Mouse (Mus musculus): ENCODE measurements around the gene Calcb. TPM values are rescaled to one million over a fixed set of nuclear protein-coding genes. Genes with fewer than 3 reads are reported as not detected.

Calcb gene
- not detected in 2 replicates for polyA plus RNA-seq (2011; ENCODE audit: insufficient read depth, insufficient read length, low replicate concordance, missing spikeins)

DNA sequence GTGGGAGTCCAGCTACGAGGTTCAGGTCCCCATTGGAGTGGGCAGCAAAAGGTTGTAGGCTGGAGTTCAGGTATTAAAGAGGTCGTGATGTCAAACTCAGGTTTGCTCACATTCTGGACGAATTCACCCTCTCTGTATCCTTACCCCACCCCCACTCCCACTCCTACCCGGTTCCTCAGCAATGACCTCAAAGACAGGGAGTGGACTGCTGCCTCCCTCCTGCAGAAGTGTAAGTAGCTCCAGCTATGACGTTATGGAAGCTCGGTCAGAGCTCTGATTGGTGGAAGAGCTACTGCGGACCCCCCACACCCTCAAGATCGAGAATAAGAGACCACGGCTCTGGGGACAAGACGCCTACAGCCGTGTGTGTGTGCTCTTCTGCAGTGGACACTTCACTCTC, at the start of gene Calcb:
Gene Calcb (plus strand): TSS at position 344 of the 400 bp plus-strand sequence.
- TF ChIP-seq CTCF (IDR thresholded peaks at IDR 0.05; ENCODE audit: control insufficient read depth, insufficient read depth, low read length) (no peak), POLR2A (IDR thresholded peaks at IDR 0.05; ENCODE audit: borderline replicate concordance, control insufficient read depth, low read depth, low read length) (no peak)
- Histone ChIP-seq H3K27ac (ENCODE audit: control insufficient read depth, insufficient read depth, low read depth, low read length, poor library complexity) (no peak within 1 kb of the TSS), H3K4me3 (replicated peaks; ENCODE audit: control insufficient read depth, low read depth, low read length) (no peak within 1 kb of the TSS), H3K4me1 (ENCODE audit: control insufficient read depth, insufficient read depth, low read length) (no peaks in the 10 kb centered on the region)
- WGBS = 8% methylated on average over 11 of the region's 11 CpGs

DNA sequence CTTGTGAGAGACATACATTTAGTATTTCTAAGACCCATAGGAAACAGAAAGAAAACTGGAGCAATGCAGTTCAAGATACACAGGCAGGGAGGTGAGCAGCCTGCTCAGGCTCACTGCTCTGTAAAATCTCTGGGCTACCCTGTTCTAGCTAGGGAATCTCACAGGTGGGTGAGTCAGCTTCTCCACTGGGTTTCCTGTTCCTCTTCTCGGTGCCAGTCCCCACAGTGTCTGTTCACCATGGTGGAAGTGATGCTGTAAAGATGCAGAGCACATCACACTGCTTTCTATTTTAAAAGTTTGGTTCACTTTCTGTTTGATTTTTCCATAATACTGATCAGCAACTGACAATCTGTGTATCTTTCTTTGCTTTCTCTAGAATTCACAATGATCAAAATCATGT, 47.0 kb upstream of the Calcb start:
- Histone ChIP-seq H3K4me1 (ENCODE audit: control insufficient read depth, insufficient read depth, low read length) (no peaks in the 10 kb centered on the region), H3K27ac (ENCODE audit: control insufficient read depth, insufficient read depth, low read depth, low read length, poor library complexity) (no peak overlapping the region), H3K4me3 (replicated peaks; ENCODE audit: control insufficient read depth, low read depth, low read length) (no peak overlapping the region)
- TF ChIP-seq POLR2A (IDR thresholded peaks at IDR 0.05; ENCODE audit: borderline replicate concordance, control insufficient read depth, low read depth, low read length) (no peak), CTCF (IDR thresholded peaks at IDR 0.05; ENCODE audit: control insufficient read depth, insufficient read depth, low read length) (no peak)
- WGBS = 0% methylated on average over 1 of the region's 1 CpGs

DNA sequence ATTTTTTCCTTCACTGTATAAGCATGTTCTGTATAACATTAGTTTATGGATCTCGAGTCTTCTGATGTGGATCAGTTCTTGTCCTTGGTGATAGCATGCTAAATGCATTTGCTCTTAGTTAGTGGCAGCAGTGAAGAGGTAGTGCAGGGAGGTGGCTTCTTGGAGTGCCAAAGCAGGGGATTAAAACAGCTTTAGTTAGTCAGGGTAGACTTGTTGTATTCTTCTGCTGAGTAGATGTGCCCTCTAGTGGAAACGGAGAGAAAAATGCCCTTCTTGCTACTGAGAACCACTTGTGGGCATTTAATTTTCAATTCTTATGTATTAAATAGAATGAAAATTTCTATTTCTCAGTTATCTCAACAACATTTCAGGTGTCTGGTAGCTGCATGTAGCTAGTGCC, 45.7 kb upstream of the Calcb start:
- no peak overlapping the region for H3K27ac ChIP-seq (ENCODE audit: control insufficient read depth, insufficient read depth, low read depth, low read length, poor library complexity)
- no peak overlapping the region for H3K4me3 ChIP-seq (replicated peaks; ENCODE audit: control insufficient read depth, low read depth, low read length)
- H3K4me1 ChIP-seq (ENCODE audit: control insufficient read depth, insufficient read depth, low read length) = no peaks in the 10 kb centered on the region
- WGBS = 28% methylated on average over 2 of the region's 2 CpGs
- TF ChIP-seq CTCF (IDR thresholded peaks at IDR 0.05; ENCODE audit: control insufficient read depth, insufficient read depth, low read length) = no peak
- TF ChIP-seq POLR2A (IDR thresholded peaks at IDR 0.05; ENCODE audit: borderline replicate concordance, control insufficient read depth, low read depth, low read length) = no peak

DNA sequence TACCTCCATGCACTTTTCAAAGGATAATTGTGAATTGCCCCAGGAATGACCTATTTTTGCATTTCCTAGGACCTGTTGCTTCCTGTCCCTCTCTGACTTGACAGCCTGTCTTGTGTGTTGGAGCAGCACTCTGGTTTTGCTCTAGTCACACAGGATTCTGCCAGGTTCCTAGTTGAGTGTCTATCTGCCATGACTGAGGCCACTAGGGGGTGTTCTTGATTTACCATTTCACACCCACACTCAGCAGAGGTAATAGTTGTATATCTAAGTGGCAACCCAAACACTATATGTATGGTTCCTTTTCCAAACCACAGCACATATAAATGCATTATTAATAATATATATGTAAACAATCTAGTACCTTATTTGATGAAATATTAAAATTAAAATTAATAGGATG, 26.1 kb upstream of the Calcb start:
- TF ChIP-seq POLR2A (IDR thresholded peaks at IDR 0.05; ENCODE audit: borderline replicate concordance, control insufficient read depth, low read depth, low read length) = no peak
- TF ChIP-seq CTCF (IDR thresholded peaks at IDR 0.05; ENCODE audit: control insufficient read depth, insufficient read depth, low read length) = no peak

DNA sequence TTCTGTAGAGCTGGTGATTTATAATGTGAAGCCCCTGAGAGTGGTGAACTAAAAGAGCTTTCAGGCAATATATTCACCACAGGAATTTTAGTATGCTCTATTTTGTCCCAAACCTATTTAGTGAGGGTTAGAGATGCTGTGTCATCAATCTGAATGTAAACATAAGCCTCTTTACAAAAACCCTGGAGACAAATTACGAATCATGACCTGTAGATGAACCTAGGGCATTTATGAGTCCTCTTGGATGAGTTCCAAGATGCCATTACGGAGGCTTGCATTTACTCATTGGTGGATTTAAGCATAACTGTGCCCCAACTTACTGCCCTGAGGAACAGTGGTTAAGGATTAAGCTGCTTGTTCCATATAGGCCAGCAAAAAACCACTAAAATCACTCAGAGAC, 17.6 kb upstream of the Calcb start:
- TF ChIP-seq CTCF (IDR thresholded peaks at IDR 0.05; ENCODE audit: control insufficient read depth, insufficient read depth, low read length) (no peak), POLR2A (IDR thresholded peaks at IDR 0.05; ENCODE audit: borderline replicate concordance, control insufficient read depth, low read depth, low read length) (no peak)
- H3K27ac ChIP-seq (ENCODE audit: control insufficient read depth, insufficient read depth, low read depth, low read length, poor library complexity) = no peak overlapping the region
- H3K4me1 ChIP-seq (ENCODE audit: control insufficient read depth, insufficient read depth, low read length) = no peaks in the 10 kb centered on the region
- 63% methylated on average over 2 of the region's 2 CpGs for WGBS
- no peak overlapping the region for H3K4me3 ChIP-seq (replicated peaks; ENCODE audit: control insufficient read depth, low read depth, low read length)

More for the DNA sequence above, 26.1 kb upstream of the Calcb start:
- no peak overlapping the region for H3K4me3 ChIP-seq (replicated peaks; ENCODE audit: control insufficient read depth, low read depth, low read length)
- H3K4me1 ChIP-seq (ENCODE audit: control insufficient read depth, insufficient read depth, low read length) = no peaks in the 10 kb centered on the region
- H3K27ac ChIP-seq (ENCODE audit: control insufficient read depth, insufficient read depth, low read depth, low read length, poor library complexity) = no peak overlapping the region

DNA sequence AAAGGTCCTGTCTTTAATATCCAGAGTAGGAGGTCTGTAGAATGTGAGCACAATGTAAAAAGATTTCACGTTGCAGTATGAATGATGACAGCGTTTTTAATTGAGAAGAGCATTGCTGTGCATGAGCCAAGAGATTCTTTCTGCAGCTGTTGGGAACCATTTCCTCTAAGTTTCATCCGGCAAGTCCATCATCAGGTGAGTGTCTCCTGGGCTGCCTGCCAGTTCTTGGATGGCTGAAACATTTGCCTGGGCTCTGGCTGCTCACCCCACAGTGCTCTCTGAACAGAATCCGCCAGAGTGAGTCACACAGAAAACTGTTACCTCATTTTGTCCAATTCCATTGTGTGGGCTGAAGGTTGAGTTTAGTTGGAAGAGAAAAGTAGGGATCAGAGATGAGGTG, 11.7 kb upstream of the Calcb start:
- no peak overlapping the region for H3K4me3 ChIP-seq (replicated peaks; ENCODE audit: control insufficient read depth, low read depth, low read length)
- WGBS = 78% methylated on average over 4 of the region's 4 CpGs

DNA sequence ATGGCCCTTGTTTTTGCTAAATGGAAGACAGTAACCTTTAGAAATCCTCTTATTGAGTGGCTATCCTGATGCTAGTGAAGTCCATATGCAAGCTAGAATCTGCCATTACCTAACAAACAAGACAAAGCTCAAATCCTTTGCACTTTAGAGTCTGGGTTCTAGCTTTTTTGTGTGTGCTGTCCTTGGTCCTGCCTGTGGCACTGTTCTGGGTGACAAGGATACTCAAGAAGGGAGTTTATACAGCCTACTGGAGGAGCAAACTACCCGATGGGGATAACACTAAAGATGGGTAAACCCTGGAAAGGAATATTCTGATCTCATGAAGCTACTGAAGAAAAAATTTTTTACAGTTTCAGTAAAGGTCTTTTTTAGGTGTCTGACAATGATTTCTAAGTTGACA, 11.0 kb upstream of the Calcb start:
- no peak overlapping the region for H3K27ac ChIP-seq (ENCODE audit: control insufficient read depth, insufficient read depth, low read depth, low read length, poor library complexity)
- no peaks in the 10 kb centered on the region for H3K4me1 ChIP-seq (ENCODE audit: control insufficient read depth, insufficient read depth, low read length)
- H3K4me3 ChIP-seq (replicated peaks; ENCODE audit: control insufficient read depth, low read depth, low read length) = no peak overlapping the region
- WGBS = 70% methylated on average over 1 of the region's 1 CpGs
- no peak for TF ChIP-seq CTCF (IDR thresholded peaks at IDR 0.05; ENCODE audit: control insufficient read depth, insufficient read depth, low read length)

More for the DNA sequence above, 11.7 kb upstream of the Calcb start:
- Histone ChIP-seq H3K27ac (ENCODE audit: control insufficient read depth, insufficient read depth, low read depth, low read length, poor library complexity) (no peak overlapping the region), H3K4me1 (ENCODE audit: control insufficient read depth, insufficient read depth, low read length) (no peaks in the 10 kb centered on the region)
- TF ChIP-seq CTCF (IDR thresholded peaks at IDR 0.05; ENCODE audit: control insufficient read depth, insufficient read depth, low read length) = no peak
- no peak for TF ChIP-seq POLR2A (IDR thresholded peaks at IDR 0.05; ENCODE audit: borderline replicate concordance, control insufficient read depth, low read depth, low read length)

DNA sequence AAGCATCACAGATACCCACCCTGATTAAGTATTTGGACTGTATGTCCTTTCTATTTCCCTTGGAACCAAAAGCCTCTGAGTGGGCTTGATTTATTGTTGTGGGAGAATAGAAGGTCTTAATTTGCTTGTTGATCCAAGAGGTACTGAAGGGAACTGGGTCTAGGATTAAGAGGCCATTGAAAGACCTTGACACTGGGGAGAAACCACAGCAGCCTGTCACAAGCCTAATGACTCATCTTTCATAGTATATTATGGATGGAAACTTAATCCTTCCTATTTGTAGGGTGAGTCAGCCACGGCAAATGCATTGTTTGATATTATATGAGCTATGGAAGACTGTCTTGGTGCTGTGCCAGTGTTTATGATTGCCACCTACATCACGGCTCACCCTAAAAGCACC, 8.0 kb upstream of the Calcb start:
- no peak for TF ChIP-seq CTCF (IDR thresholded peaks at IDR 0.05; ENCODE audit: control insufficient read depth, insufficient read depth, low read length)
- no peak for TF ChIP-seq POLR2A (IDR thresholded peaks at IDR 0.05; ENCODE audit: borderline replicate concordance, control insufficient read depth, low read depth, low read length)
- no peak overlapping the region for H3K27ac ChIP-seq (ENCODE audit: control insufficient read depth, insufficient read depth, low read depth, low read length, poor library complexity)
- WGBS = 68% methylated on average over 2 of the region's 2 CpGs

DNA sequence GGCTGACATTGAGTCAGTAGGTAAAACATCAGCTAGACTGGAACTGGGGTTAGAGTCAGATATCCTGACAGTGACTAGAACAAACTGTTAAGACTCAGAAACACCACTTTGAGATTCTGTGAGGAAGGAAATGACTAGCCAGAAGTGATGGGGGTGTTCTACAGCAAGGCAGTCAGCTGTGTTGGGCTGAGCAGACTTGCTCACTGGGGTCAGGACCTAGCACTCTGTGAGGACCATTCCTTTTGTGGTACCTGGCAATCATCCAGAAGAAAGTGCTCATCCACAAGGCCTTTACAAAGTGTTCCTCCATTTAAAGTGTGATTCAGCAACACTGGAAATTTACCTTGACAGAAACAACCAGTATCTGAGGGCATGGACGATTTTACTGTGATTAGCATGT, 5.9 kb upstream of the Calcb start:
- Histone ChIP-seq H3K27ac (ENCODE audit: control insufficient read depth, insufficient read depth, low read depth, low read length, poor library complexity) (no peak overlapping the region), H3K4me3 (replicated peaks; ENCODE audit: control insufficient read depth, low read depth, low read length) (no peak overlapping the region), H3K4me1 (ENCODE audit: control insufficient read depth, insufficient read depth, low read length) (no peaks in the 10 kb centered on the region)
- 8% methylated on average over 1 of the region's 1 CpGs for WGBS
- TF ChIP-seq CTCF (IDR thresholded peaks at IDR 0.05; ENCODE audit: control insufficient read depth, insufficient read depth, low read length) = no peak

More for the DNA sequence above, 8.0 kb upstream of the Calcb start:
- Histone ChIP-seq H3K4me3 (replicated peaks; ENCODE audit: control insufficient read depth, low read depth, low read length) (no peak overlapping the region), H3K4me1 (ENCODE audit: control insufficient read depth, insufficient read depth, low read length) (no peaks in the 10 kb centered on the region)

All from bone marrow, adult 2 months (tissue).